Mouse (Mus musculus) urinary bladder, adult 2 months (tissue): ENCODE results near the gene Kank2. TPM values are rescaled to one million over a fixed set of nuclear protein-coding genes. Genes with fewer than 3 reads are reported as not detected.

Source experiments
- DNase-seq: peaks from one replicate; pipeline ENCODE4 v3.0.0; 2022; ENCODE audit warnings: low spot score
- polyA plus RNA-seq: library from polyadenylated mRNA; depleted of rRNA; stranded (reverse); fragments of >200 nt; gene quantifications from 2 replicates; pipeline ENCODE4 v1.2.3, GENCODE M21; 2012; rRNA removed

Gene Kank2
- polyA plus RNA-seq, 1 experiment = 44.6 TPM

GRCm38 (mm10) chr9:21717015-21717414 is 81.5 kb downstream of the Kank2 start:
- no peak for DNase-seq

Other genes starting within 250 kb of the Kank2 start
- gene Timm29, start 206.0 kb downstream of the Kank2 start, polyA plus RNA-seq = 30.5 and 32.5 TPM in 2 replicates
- 29.9 and 33.8 TPM in 2 replicates for gene Yipf2, start 205.9 kb downstream of the Kank2 start, polyA plus RNA-seq
- 56.6 and 63.0 TPM in 2 replicates for gene Smarca4, start 182.6 kb downstream of the Kank2 start, polyA plus RNA-seq
- gene Ldlr, start 75.3 kb downstream of the Kank2 start, polyA plus RNA-seq = 29.2 and 35.7 TPM in 2 replicates
- 2.4 and 3.0 TPM in 2 replicates for gene Spc24, start 38.4 kb downstream of the Kank2 start, polyA plus RNA-seq
- gene Angptl8, start 36.8 kb upstream of the Kank2 start, polyA plus RNA-seq = 1.2 and 2.0 TPM in 2 replicates
- 89.2 and 102 TPM in 2 replicates for gene Dock6, start 53.9 kb upstream of the Kank2 start, polyA plus RNA-seq
- gene Rab3d, start 119.4 kb upstream of the Kank2 start, polyA plus RNA-seq = 54.4 and 59.9 TPM in 2 replicates
- 8.8 and 9.4 TPM in 2 replicates for gene Ccdc159, start 128.7 kb upstream of the Kank2 start, polyA plus RNA-seq
- gene Tmem205, start 128.8 kb upstream of the Kank2 start, polyA plus RNA-seq = 93.0 and 101 TPM in 2 replicates
- gene Plppr2, start 138.3 kb upstream of the Kank2 start, polyA plus RNA-seq = 14.5 and 17.1 TPM in 2 replicates
- gene Swsap1, start 157.0 kb upstream of the Kank2 start, polyA plus RNA-seq = 4.6 and 6.4 TPM in 2 replicates
- 1.8 and 2.1 TPM in 2 replicates for gene Epor, start 164.8 kb upstream of the Kank2 start, polyA plus RNA-seq
- 25.7 and 27.3 TPM in 2 replicates for gene Rgl3, start 190.7 kb upstream of the Kank2 start, polyA plus RNA-seq
- 0.19 and 0.29 TPM in 2 replicates for gene Ccdc151, start 203.9 kb upstream of the Kank2 start, polyA plus RNA-seq
- 84.4 and 86.5 TPM in 2 replicates for gene Prkcsh, start 204.1 kb upstream of the Kank2 start, polyA plus RNA-seq